Mouse (Mus musculus) MEL (cell line): ENCODE results near the gene Cmtm3. TPM values are rescaled to one million over a fixed set of nuclear protein-coding genes. Genes with fewer than 3 reads are reported as not detected.

Source experiments
- DNase-seq: peaks from one replicate; pipeline ENCODE4 v3.0.0; 2011; ENCODE audit warnings: low read depth, low spot score
- H3K27ac ChIP-seq: 2 replicates; pipeline ENCODE4 v1.5.1; 2012; ENCODE audit warnings: low read depth, mild to moderate bottlenecking, control low read depth, low read length, moderate library complexity; ENCODE audit not compliant: control insufficient read depth
- H3K27me3 ChIP-seq, 2 experiments: fragments of 150-350 bp in 1 of 2; sonication (generic) in 1 of 2; 2 replicates each; pipeline ENCODE4 v1.6.1; 2012; ENCODE audit warnings: low read length in 2 of 2, mild to moderate bottlenecking in 2 of 2, improper control_type of control experiment in 1 of 2, moderate library complexity in 1 of 2; ENCODE audit not compliant: insufficient read depth in 2 of 2, control insufficient read depth in 1 of 2
- H3K36me3 ChIP-seq, 2 experiments: 2 replicates each; pipeline ENCODE4 v1.6.1; 2012 to 2014; ENCODE audit warnings: low read length in 2 of 2, improper control_type of control experiment in 1 of 2, inconsistent platforms in 1 of 2, mild to moderate bottlenecking in 1 of 2; ENCODE audit not compliant: insufficient read depth in 2 of 2, control insufficient read depth in 1 of 2
- H3K4me1 ChIP-seq, 2 experiments: fragments of 150-350 bp in 1 of 2; sonication (generic) in 1 of 2; 2 replicates each; pipeline ENCODE4 v1.6.1; 2012; ENCODE audit warnings: low read length in 2 of 2, improper control_type of control experiment in 1 of 2, mild to moderate bottlenecking in 1 of 2; ENCODE audit not compliant: insufficient read depth in 2 of 2, control insufficient read depth in 1 of 2
- H3K4me3 ChIP-seq, 2 experiments: fragments of 150-350 bp in 1 of 2; sonication (generic) in 1 of 2; 2 replicates each; pipeline ENCODE4 v1.5.1; 2012; ENCODE audit warnings: low read depth in 2 of 2, low read length in 2 of 2, mild to moderate bottlenecking in 2 of 2, moderate library complexity in 2 of 2, control low read depth in 1 of 2, improper control_type of control experiment in 1 of 2; ENCODE audit not compliant: control insufficient read depth in 1 of 2, insufficient read depth in 1 of 2
- H3K79me2 ChIP-seq: 2 replicates; pipeline ENCODE4 v1.6.1; 2012; ENCODE audit warnings: mild to moderate bottlenecking, low read length, moderate library complexity; ENCODE audit not compliant: control insufficient read depth, poor library complexity, insufficient read depth
- H3K9ac ChIP-seq: 2 replicates; pipeline ENCODE4 v1.6.1; 2012; ENCODE audit warnings: low read depth, mild to moderate bottlenecking, control low read depth, low read length, moderate library complexity; ENCODE audit not compliant: control insufficient read depth, poor library complexity, severe bottlenecking
- H3K9me3 ChIP-seq: fragments of 150-350 bp; sonication (generic); replicated peaks from 2 replicates; pipeline ENCODE4 v1.6.1; 2012; ENCODE audit warnings: mild to moderate bottlenecking, low read length, improper control_type of control experiment, moderate library complexity; ENCODE audit not compliant: insufficient read depth
- CHD2 ChIP-seq: IDR thresholded peaks from 2 replicates; pipeline ENCODE4 v1.6.1; 2011; ENCODE audit warnings: low read length, improper control_type of control experiment
- CTCF ChIP-seq, 3 experiments: IDR thresholded peaks in 2 of 3; conservative IDR thresholded peaks in 1 of 3; 2 replicates each; pipeline ENCODE4 v1.5.1; 2011 to 2012; ENCODE audit warnings: low read length in 3 of 3, low read depth in 2 of 3, mild to moderate bottlenecking in 2 of 3, improper control_type of control experiment in 1 of 3, inconsistent platforms in 1 of 3, mixed read lengths in 1 of 3, moderate library complexity in 1 of 3; ENCODE audit not compliant: control insufficient read depth in 1 of 3, insufficient read depth in 1 of 3, poor library complexity in 1 of 3, severe bottlenecking in 1 of 3
- E2F4 ChIP-seq: IDR thresholded peaks from 2 replicates; pipeline ENCODE4 v1.6.1; 2011; ENCODE audit warnings: low read depth, low read length, improper control_type of control experiment, borderline replicate concordance
- ELF1 ChIP-seq: IDR thresholded peaks from 2 replicates; pipeline ENCODE4 v1.6.1; 2014; ENCODE audit warnings: low read depth, mild to moderate bottlenecking, inconsistent platforms, low read length, improper control_type of control experiment, moderate library complexity
- EP300 ChIP-seq, 2 experiments: IDR thresholded peaks; 2 replicates each; pipeline ENCODE4 v1.6.1; 2011; ENCODE audit warnings: improper control_type of control experiment in 2 of 2, low read length in 2 of 2, low read depth in 1 of 2, mild to moderate bottlenecking in 1 of 2
- GABPA ChIP-seq: IDR thresholded peaks from 2 replicates; pipeline ENCODE4 v1.6.1; 2012; ENCODE audit warnings: low read depth, mild to moderate bottlenecking, inconsistent platforms, low read length, improper control_type of control experiment, moderate library complexity
- MAFK ChIP-seq: IDR thresholded peaks from 2 replicates; pipeline ENCODE4 v1.6.1; 2011; ENCODE audit warnings: low read depth, mild to moderate bottlenecking, low read length, improper control_type of control experiment, borderline replicate concordance
- MAX ChIP-seq: IDR thresholded peaks from 2 replicates; pipeline ENCODE4 v1.6.1; 2011; ENCODE audit warnings: low read length, improper control_type of control experiment
- MAZ ChIP-seq: IDR thresholded peaks from 2 replicates; pipeline ENCODE4 v1.6.1; 2012; ENCODE audit warnings: low read depth, mild to moderate bottlenecking, inconsistent platforms, low read length, improper control_type of control experiment
- MXI1 ChIP-seq: IDR thresholded peaks from 2 replicates; pipeline ENCODE4 v1.6.1; 2011; ENCODE audit warnings: mild to moderate bottlenecking, low read depth, low read length, improper control_type of control experiment
- MYB ChIP-seq: IDR thresholded peaks from 2 replicates; pipeline ENCODE4 v1.6.1; 2011; ENCODE audit warnings: mild to moderate bottlenecking, low read depth, low read length, improper control_type of control experiment
- MYC ChIP-seq: IDR thresholded peaks from 2 replicates; pipeline ENCODE4 v1.6.1; 2011; ENCODE audit warnings: low read depth, mild to moderate bottlenecking, low read length, improper control_type of control experiment, moderate library complexity
- NRF1 ChIP-seq: IDR thresholded peaks from 2 replicates; pipeline ENCODE4 v1.6.1; 2014; ENCODE audit warnings: low read depth, mild to moderate bottlenecking, inconsistent platforms, low read length, improper control_type of control experiment, moderate library complexity; ENCODE audit not compliant: poor library complexity, insufficient read depth, severe bottlenecking
- POLR2AphosphoS2 ChIP-seq: IDR thresholded peaks from 2 replicates; pipeline ENCODE4 v1.6.1; 2011; ENCODE audit warnings: low read length, improper control_type of control experiment
- SIN3A ChIP-seq: IDR thresholded peaks from 2 replicates; pipeline ENCODE4 v1.6.1; 2012; ENCODE audit warnings: low read length, improper control_type of control experiment, inconsistent platforms
- TAL1 ChIP-seq: IDR thresholded peaks from 2 replicates; pipeline ENCODE4 v1.6.1; 2012; ENCODE audit warnings: mild to moderate bottlenecking, inconsistent platforms, low read length, moderate library complexity, mixed read lengths
- TBP ChIP-seq: IDR thresholded peaks from 2 replicates; pipeline ENCODE4 v1.8.0; 2011; ENCODE audit warnings: low read depth, low read length, improper control_type of control experiment
- UBTF ChIP-seq: IDR thresholded peaks from 2 replicates; pipeline ENCODE4 v1.6.1; 2012; ENCODE audit warnings: low read depth, mild to moderate bottlenecking, inconsistent platforms, low read length, improper control_type of control experiment, moderate library complexity, borderline replicate concordance; ENCODE audit not compliant: insufficient read depth
- ZMIZ1 ChIP-seq: IDR thresholded peaks from 2 replicates; pipeline ENCODE4 v1.6.1; 2012; ENCODE audit warnings: low read depth, mild to moderate bottlenecking, inconsistent platforms, low read length, improper control_type of control experiment, moderate library complexity
- polyA plus RNA-seq, 2 experiments: library from polyadenylated mRNA; stranded (reverse) in 1 of 2; unstranded in 1 of 2; fragments of >175 nt in 1 of 2; fragments of >200 nt in 1 of 2; gene quantifications; 2 replicates each; pipeline versions ENCODE4 v1.2.1 to v1.2.4; 2012; ENCODE audit warnings: low replicate concordance in 2 of 2, low read depth in 1 of 2; ENCODE audit not compliant: insufficient read length in 2 of 2, insufficient read depth in 1 of 2, missing spikeins in 1 of 2
- total RNA-seq: library from RNA; depleted of rRNA; stranded (reverse); fragments of 300-350 nt; gene quantifications from 2 replicates; pipeline ENCODE4 v1.2.3, GENCODE M21; 2012

Cmtm3 gene
- total and polyA plus RNA-seq, 3 experiments: 17.9 to 56.3 TPM; not detected in 1

- TF ChIP-seq MYB (no peak), TAL1 (no peak), NRF1 (no peak), UBTF (no peak), TBP (no peak), ELF1 (no peak), MAX (no peak), ZMIZ1 (no peak), MYC (no peak)
- Histone ChIP-seq H3K9me3 (no peaks in the 10 kb centered on the region), H3K36me3 (no peaks in the 10 kb centered on the region), H3K4me1 (no peaks in the 10 kb centered on the region), H3K27ac (no peak overlapping the region), H3K4me3 (no peak overlapping the region), H3K79me2 (no peaks in the 10 kb centered on the region), H3K9ac (no peak overlapping the region), H3K27me3 (no peaks in the 10 kb centered on the region)
- DNase-seq: no peak
Measured at GRCm38 (mm10) chr8:104354504-104354903, 15.3 kb downstream of the Cmtm3 start.

- H3K27ac ChIP-seq: no peak overlapping the region
- DNase-seq: no peak
Measured at GRCm38 (mm10) chr8:104358637-104359036, 19.4 kb downstream of the Cmtm3 start.

More at GRCm38 (mm10) chr8:104358637-104359036, 19.4 kb downstream of the Cmtm3 start:
- Histone ChIP-seq H3K79me2 (no peaks in the 10 kb centered on the region), H3K9ac (no peak overlapping the region), H3K4me3 (no peak overlapping the region), H3K36me3 (no peaks in the 10 kb centered on the region), H3K4me1 (no peaks in the 10 kb centered on the region), H3K9me3 (no peaks in the 10 kb centered on the region), H3K27me3 (no peaks in the 10 kb centered on the region)
- TF ChIP-seq CTCF (IDR thresholded peaks at IDR 0.05 in 2 of 3, conservative IDR thresholded peaks at IDR 0.05 in 1 of 3; ENCODE audit: control insufficient read depth in 1 of 3, insufficient read depth in 1 of 3, low read depth in 2 of 3, low read length in 3 of 3, poor library complexity in 1 of 3, severe bottlenecking in 1 of 3) (no peak), CHD2 (no peak), TBP (no peak), TAL1 (no peak), NRF1 (no peak), EP300 (IDR thresholded peaks at IDR 0.05; ENCODE audit: low read depth in 1 of 2, low read length in 2 of 2) (no peak), MYC (no peak), MXI1 (no peak), POLR2AphosphoS2 (no peak), SIN3A (no peak), GABPA (no peak), ZMIZ1 (no peak), E2F4 (no peak), MAZ (no peak), MAFK (no peak)
